Mouse (Mus musculus) embryonic facial prominence, embryonic 11.5 days (tissue): ENCODE data around the gene Fryl. TPM values are rescaled to one million over a fixed set of nuclear protein-coding genes. Genes with fewer than 3 reads are reported as not detected.

Experiments
- ATAC-seq: fragments of 200-750 bp; cut with Nextera tagmentation; replicated peaks from 2 replicates; pipeline ENCODE4 v1.8.0; 2017; ENCODE audit warnings: low read depth; ENCODE audit not compliant: insufficient number of reproducible peaks, low FRiP score, low TSS enrichment
- DNase-seq: peaks from one replicate; pipeline ENCODE4 v3.0.0-alpha.2; 2015; ENCODE audit warnings: low spot score
- H3K27ac ChIP-seq: fragments of 300-500 bp; sonication (generic); replicated peaks from 2 replicates; pipeline ENCODE4 v1.5.1; 2014; ENCODE audit warnings: mild to moderate bottlenecking, low read depth, low read length, control low read depth
- H3K27me3 ChIP-seq: fragments of 300-500 bp; sonication (generic); 2 replicates; pipeline ENCODE4 v1.6.1; 2014; ENCODE audit warnings: mild to moderate bottlenecking, low read length, moderate library complexity, mixed read lengths; ENCODE audit not compliant: control insufficient read depth, insufficient read depth
- H3K36me3 ChIP-seq: fragments of 300-500 bp; sonication (generic); replicated peaks from 2 replicates; pipeline ENCODE4 v1.6.1; 2014; ENCODE audit warnings: low read depth, mild to moderate bottlenecking, low read length, moderate library complexity, mixed read lengths; ENCODE audit not compliant: control insufficient read depth, insufficient read depth
- H3K4me1 ChIP-seq: fragments of 300-500 bp; sonication (generic); 2 replicates; pipeline ENCODE4 v1.6.1; 2014; ENCODE audit warnings: low read length, mixed read lengths; ENCODE audit not compliant: control insufficient read depth, insufficient read depth
- H3K4me2 ChIP-seq: fragments of 300-500 bp; sonication (generic); 2 replicates; pipeline ENCODE4 v1.6.1; 2014; ENCODE audit warnings: low read depth, mild to moderate bottlenecking, control low read depth, low read length, moderate library complexity
- H3K4me3 ChIP-seq: fragments of 300-500 bp; sonication (generic); 2 replicates; pipeline ENCODE4 v1.5.1; 2014; ENCODE audit warnings: low read depth, low read length, control low read depth
- H3K9ac ChIP-seq: fragments of 300-500 bp; sonication (generic); replicated peaks from 2 replicates; pipeline ENCODE4 v1.6.1; 2014; ENCODE audit warnings: mild to moderate bottlenecking, control low read depth, low read length
- H3K9me3 ChIP-seq: fragments of 300-500 bp; sonication (generic); replicated peaks from 2 replicates; pipeline ENCODE4 v1.6.1; 2016; ENCODE audit warnings: mild to moderate bottlenecking, low read length, inconsistent platforms, mixed read lengths; ENCODE audit not compliant: control insufficient read depth
- WGBS: fragments of 180-500 bp; shearing (Covaris S2); extraction: QIAGEN DNeasy Blood & Tissue Kit; methylation state at CpG from one replicate; pipeline ENCODE4 v1.1.7; 2014; 5-methylcytosine and 5-hydroxymethylcytosine counted together
- polyA plus RNA-seq: library from polyadenylated mRNA; unstranded; fragments of >200 nt; fragmentation: Nextera tagmentation; extraction: Ambion mirVana; gene quantifications from 2 replicates; pipeline ENCODE4 v1.2.1, GENCODE M21; 2014

The Fryl gene
- polyA plus RNA-seq, 1 experiment from 2014 or later, result 25.7 TPM

DNA sequence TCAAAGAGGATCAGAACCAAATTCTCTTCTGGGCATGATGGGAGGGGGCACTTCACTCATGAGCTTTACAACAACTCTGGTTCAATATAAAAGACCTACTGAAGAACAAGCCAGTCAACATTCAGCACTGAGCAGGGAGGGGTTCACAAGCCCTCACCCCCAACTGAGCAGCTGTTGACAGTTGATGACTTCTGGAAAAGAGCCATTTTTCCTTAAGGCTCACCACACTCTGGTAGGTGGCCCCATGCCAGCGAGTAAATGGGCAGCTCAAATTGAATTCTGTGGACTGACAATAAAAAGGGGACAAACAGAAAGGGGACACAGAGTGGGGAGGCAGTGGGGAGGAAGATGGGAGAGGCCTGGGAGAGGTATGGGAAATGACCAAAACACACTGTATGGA is 85.2 kb downstream of the Fryl start:
- H3K9me3 ChIP-seq, result no peaks in the 10 kb centered on the region
- DNase-seq (no peak), ATAC-seq (no peak)
- H3K4me2 ChIP-seq, result no peak overlapping the region
- no peak overlapping the region for H3K9ac ChIP-seq
- H3K36me3 ChIP-seq, result no peaks in the 10 kb centered on the region
- H3K4me1 ChIP-seq, result no peaks in the 10 kb centered on the region
- no peak overlapping the region for H3K27ac ChIP-seq
- H3K27me3 ChIP-seq, result no peaks in the 10 kb centered on the region
- no peak overlapping the region for H3K4me3 ChIP-seq
- WGBS, result 54% methylated on average over 1 of the region's 1 CpGs

DNA sequence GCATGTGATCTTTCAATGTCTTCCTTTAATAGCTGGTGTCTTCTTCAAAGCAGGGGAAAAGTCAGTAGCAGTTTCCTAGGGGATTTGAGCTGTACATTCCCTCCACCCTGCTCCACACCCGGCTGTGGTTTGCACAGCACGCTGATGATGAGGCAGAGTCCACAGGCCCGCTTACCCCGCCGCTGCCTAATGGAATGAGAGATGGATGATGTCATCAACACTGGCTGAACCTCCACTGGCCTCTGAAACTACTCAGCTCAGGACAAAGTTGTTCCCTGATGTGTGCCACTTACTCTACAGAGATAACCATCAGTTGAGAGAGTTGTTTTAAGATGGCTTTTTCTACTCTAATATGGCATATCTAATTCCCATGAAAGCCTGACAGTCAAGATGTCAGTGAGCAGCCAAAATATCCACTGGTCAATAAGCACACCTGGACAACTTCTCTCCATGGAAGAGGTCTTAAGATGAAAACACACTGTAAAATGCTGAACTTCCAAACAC is 87.6 kb downstream of the Fryl start:
- no peak for DNase-seq
- Histone ChIP-seq H3K9me3 (no peaks in the 10 kb centered on the region), H3K4me3 (no peak overlapping the region), H3K36me3 (no peaks in the 10 kb centered on the region), H3K27me3 (no peaks in the 10 kb centered on the region), H3K9ac (no peak overlapping the region), H3K4me2 (no peak overlapping the region), H3K27ac (no peak overlapping the region), H3K4me1 (no peaks in the 10 kb centered on the region)
- 49% methylated on average over 5 of the region's 5 CpGs for WGBS
- ATAC-seq, result no peak

DNA sequence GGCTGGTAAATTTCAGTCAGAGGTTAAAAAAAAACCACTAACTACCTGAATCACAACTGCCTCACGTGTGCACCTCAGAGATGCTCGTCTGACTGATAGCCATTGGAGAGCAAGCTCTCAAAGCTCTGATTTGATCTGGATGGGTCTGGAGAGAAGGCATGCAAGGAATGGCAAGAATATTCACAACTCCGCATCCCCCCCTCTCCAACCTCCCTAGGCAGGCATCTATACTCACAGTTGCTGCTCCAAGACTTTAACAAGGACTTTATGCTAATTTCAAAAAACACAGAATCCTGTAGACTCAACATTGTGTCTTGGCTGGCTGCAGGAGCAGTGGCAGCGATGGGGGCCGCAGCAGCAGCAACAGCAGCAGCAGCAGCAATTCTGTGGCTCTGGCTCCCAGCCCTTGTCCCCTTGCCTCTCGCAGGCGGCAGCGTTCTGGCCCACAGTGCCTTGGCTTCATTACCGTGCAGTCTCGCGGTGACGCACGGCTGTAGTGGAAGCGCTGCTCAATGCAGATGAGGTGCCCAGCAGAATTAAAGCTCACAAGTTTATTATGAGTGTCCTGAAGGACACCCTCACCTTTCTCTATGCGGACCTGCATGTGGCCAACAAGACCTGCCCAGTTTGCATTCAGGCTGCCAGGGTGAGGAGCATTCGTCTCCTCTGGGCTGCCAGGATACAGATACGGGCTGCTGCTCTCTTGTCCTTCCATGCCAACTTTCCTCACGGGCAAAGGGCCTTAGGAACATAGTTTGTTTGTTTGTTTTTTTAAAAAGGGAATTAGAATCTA is 88.2 kb downstream of the Fryl start:
- Histone ChIP-seq H3K27ac (no peak overlapping the region), H3K36me3 (no peaks in the 10 kb centered on the region), H3K4me2 (no peak overlapping the region), H3K4me1 (no peaks in the 10 kb centered on the region), H3K4me3 (no peak overlapping the region), H3K9ac (no peak overlapping the region), H3K27me3 (no peaks in the 10 kb centered on the region), H3K9me3 (no peaks in the 10 kb centered on the region)
- ATAC-seq (no peak), DNase-seq (no peak)
- WGBS, result 83% methylated on average over 18 of the region's 18 CpGs

DNA sequence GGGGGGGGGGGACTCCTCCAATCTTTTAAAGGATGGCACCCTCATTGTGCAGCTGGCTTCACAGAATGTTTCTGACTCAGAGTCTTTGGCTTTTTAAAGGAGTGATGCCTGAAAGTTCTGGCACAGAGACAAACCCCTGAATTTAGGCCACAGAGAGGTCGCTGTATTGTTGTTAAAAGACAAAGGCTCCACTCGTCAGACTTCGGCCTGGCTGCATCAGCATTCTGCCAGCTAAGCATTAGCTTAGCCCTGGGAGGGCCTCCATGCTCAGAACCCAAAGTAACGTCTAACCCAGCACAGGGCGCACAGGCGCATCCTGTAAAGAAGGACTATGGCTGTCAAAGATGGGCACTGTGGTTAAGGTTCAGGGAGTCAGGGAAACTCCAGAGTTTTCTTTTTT is 92.4 kb downstream of the Fryl start:
- Histone ChIP-seq H3K4me2 (no peak overlapping the region), H3K9ac (no peak overlapping the region), H3K27me3 (no peaks in the 10 kb centered on the region), H3K4me3 (no peak overlapping the region), H3K9me3 (no peaks in the 10 kb centered on the region), H3K4me1 (no peaks in the 10 kb centered on the region), H3K36me3 (no peaks in the 10 kb centered on the region), H3K27ac (no peak overlapping the region)
- whole genome bisulfite sequencing, result 51% methylated on average over 6 of the region's 6 CpGs
- ATAC-seq, result no peak
- no peak for DNase-seq

DNA sequence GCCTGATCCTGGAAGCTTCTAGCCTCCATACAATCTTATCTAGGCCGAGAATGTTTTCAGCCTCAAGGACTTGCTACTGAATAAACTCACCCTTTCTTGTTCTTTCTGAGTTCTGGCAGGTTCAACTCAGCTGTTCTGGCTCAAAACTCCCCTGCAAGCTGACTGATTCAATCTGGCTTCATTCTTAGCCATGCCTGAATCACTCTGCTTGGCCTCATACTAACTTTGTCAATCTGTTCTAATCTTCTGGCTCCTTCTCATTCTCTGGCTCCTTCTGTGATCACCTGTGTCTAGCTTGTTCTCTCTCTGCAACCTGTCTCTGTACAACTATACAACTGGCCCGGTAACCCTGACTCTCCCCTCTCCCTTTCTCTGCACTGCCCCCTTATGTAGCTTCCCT is 93.9 kb downstream of the Fryl start:
- Histone ChIP-seq H3K9ac (no peak overlapping the region), H3K4me1 (no peaks in the 10 kb centered on the region), H3K4me2 (no peak overlapping the region), H3K36me3 (no peaks in the 10 kb centered on the region), H3K27ac (no peak overlapping the region), H3K4me3 (no peak overlapping the region), H3K27me3 (no peaks in the 10 kb centered on the region), H3K9me3 (no peaks in the 10 kb centered on the region)
- 87% methylated on average over 2 of the region's 2 CpGs for WGBS
- DNase-seq, result no peak
- no peak for ATAC-seq

DNA sequence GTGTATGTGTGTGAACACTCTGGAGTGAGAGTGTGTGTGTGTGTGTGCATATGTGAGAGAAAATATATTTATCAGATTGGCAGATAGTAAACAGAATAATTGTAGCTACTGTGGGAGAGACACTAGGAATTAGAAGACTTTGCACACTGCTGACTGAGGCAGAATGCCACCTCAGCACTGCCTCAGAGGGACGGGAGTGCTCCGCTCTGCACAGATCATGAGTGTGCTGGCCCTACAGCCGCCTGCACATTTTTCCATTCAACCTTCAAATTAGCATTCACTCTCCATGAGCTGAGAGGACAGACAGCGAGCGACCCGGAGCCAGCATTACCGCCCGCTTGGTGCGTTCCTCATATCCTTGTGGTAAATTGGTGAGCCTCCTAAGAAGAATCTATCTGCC is 96.0 kb downstream of the Fryl start:
- Histone ChIP-seq H3K4me3 (no peak overlapping the region), H3K27me3 (no peaks in the 10 kb centered on the region), H3K27ac (no peak overlapping the region), H3K4me2 (no peak overlapping the region), H3K36me3 (no peaks in the 10 kb centered on the region), H3K9me3 (no peaks in the 10 kb centered on the region), H3K9ac (no peak overlapping the region), H3K4me1 (no peaks in the 10 kb centered on the region)
- no peak for ATAC-seq
- 90% methylated on average over 9 of the region's 9 CpGs for WGBS
- DNase-seq, result no peak

DNA sequence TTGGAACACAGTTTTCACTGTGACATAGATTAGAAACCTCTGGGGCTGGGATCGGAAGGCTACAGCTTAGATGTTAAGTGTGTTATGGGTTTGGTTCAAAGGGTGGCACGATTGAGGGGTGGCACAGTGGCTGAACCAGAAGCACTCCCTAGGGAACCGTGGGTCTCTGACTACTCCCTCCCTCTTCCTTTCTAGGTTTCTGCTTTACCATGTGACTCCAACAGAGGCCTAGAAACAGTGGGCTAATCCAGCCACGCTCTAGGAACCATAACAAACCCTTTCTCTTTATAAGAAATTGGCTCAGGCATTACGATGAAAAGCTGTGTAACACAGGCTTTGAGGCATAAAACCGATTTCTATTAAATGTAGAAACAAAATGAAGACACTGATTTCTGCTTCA is 98.9 kb downstream of the Fryl start:
- ATAC-seq, result no peak
- H3K27me3 ChIP-seq, result no peaks in the 10 kb centered on the region
- 81% methylated on average over 6 of the region's 6 CpGs for WGBS

DNA sequence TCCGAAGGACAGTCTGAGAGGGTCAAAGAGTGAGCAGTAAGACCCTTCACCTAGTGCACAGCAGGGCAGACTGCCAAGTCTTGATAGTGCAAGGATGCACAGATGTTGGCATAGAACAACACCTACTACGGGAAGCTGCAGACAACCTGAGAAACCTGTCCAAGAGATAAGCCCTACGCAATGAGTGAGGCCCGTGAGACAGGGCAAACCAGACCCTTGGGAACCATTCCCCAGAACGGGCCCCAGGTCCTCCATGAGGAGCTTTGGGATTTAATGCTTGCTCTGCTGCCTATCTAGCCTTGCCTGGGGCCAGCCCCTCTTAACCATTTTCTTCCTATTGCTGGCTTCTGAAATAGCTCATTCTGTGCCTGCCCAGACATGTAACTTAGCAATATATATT is 99.4 kb downstream of the Fryl start:
- H3K27ac ChIP-seq, result no peak overlapping the region
- H3K9me3 ChIP-seq, result no peaks in the 10 kb centered on the region
- no peak overlapping the region for H3K4me2 ChIP-seq
- H3K4me1 ChIP-seq, result no peaks in the 10 kb centered on the region
- WGBS, result 84% methylated on average over 5 of the region's 5 CpGs
- H3K9ac ChIP-seq, result no peak overlapping the region
- no peak for ATAC-seq
- no peak for DNase-seq
- no peak overlapping the region for H3K4me3 ChIP-seq
- no peaks in the 10 kb centered on the region for H3K27me3 ChIP-seq
- H3K36me3 ChIP-seq, result no peaks in the 10 kb centered on the region

More for the DNA sequence above, 98.9 kb downstream of the Fryl start:
- Histone ChIP-seq H3K4me2 (no peak overlapping the region), H3K36me3 (no peaks in the 10 kb centered on the region), H3K9ac (no peak overlapping the region), H3K4me1 (no peaks in the 10 kb centered on the region), H3K27ac (no peak overlapping the region), H3K4me3 (no peak overlapping the region), H3K9me3 (no peaks in the 10 kb centered on the region)
- DNase-seq, result no peak
